Mouse (Mus musculus): ENCODE results near the gene Fignl2. TPM values are rescaled to one million over a fixed set of nuclear protein-coding genes. Genes with fewer than 3 reads are reported as not detected.

Fignl2 gene
- polyA plus RNA-seq, 2 experiments, result 0.15 to 3.7 TPM

- WGBS, result 37% methylated on average over 10 of the region's 10 CpGs
- ATAC-seq (ENCODE audit: low FRiP score, low read depth) (peak; percentile 72), DNase-seq (ENCODE audit: low spot score) (peak; percentile 77)
- H3K9me3 ChIP-seq (ENCODE audit: control insufficient read depth, low read length), result no peaks in the 10 kb centered on the region
- H3K4me3 ChIP-seq (replicated peaks; ENCODE audit: low read length), result no peak overlapping the region
- no peak overlapping the region for H3K4me2 ChIP-seq (replicated peaks; ENCODE audit: low read depth, low read length, severe bottlenecking)
- peaks cover 11% of the 10 kb centered on the region; the same call in 1 of the 2 replicates for H3K4me1 ChIP-seq (ENCODE audit: control insufficient read depth, insufficient read depth, low read length)
- no peak overlapping the region for H3K9ac ChIP-seq (ENCODE audit: low read depth, low read length, severe bottlenecking)
- no peak for TF ChIP-seq POLR2A (IDR thresholded peaks at IDR 0.05; ENCODE audit: borderline replicate concordance, extremely low read depth, insufficient read depth, insufficient read length)
- H3K36me3 ChIP-seq (ENCODE audit: control insufficient read depth, insufficient read depth, low read length), result 0 out of 2 replicates have a peak, but pooled peaks cover 11% of the 10 kb centered on the region
- peaks cover 39% of the 10 kb centered on the region for H3K27me3 ChIP-seq (ENCODE audit: control insufficient read depth, insufficient read depth, low read length)
- no peak overlapping the region for H3K27ac ChIP-seq (replicated peaks; ENCODE audit: low read depth, low read length)
Measured at GRCm38 (mm10) chr15:101056225-101056624, 22.1 kb downstream of the Fignl2 start.

- peaks cover 11% of the 10 kb centered on the region; the same call in 1 of the 2 replicates for H3K4me1 ChIP-seq (ENCODE audit: control insufficient read depth, insufficient read depth, low read length)
- no peak overlapping the region for H3K9ac ChIP-seq (ENCODE audit: low read depth, low read length, severe bottlenecking)
- no peaks in the 10 kb centered on the region for H3K9me3 ChIP-seq (ENCODE audit: control insufficient read depth, low read length)
- ATAC-seq (ENCODE audit: low FRiP score, low read depth), result no peak
- H3K4me3 ChIP-seq (replicated peaks; ENCODE audit: low read length), result 0 out of 2 replicates have a peak overlapping the region, but pooled peaks have one; percentile 41
- DNase-seq (ENCODE audit: low spot score), result no peak
- 84% methylated on average over 10 of the region's 10 CpGs for WGBS
- TF ChIP-seq POLR2A (IDR thresholded peaks at IDR 0.05; ENCODE audit: borderline replicate concordance, extremely low read depth, insufficient read depth, insufficient read length), result no peak
- no peak overlapping the region for H3K27ac ChIP-seq (replicated peaks; ENCODE audit: low read depth, low read length)
- 0 out of 2 replicates have a peak, but pooled peaks cover 12% of the 10 kb centered on the region for H3K36me3 ChIP-seq (ENCODE audit: control insufficient read depth, insufficient read depth, low read length)
- no peak overlapping the region for H3K4me2 ChIP-seq (replicated peaks; ENCODE audit: low read depth, low read length, severe bottlenecking)
- peaks cover 39% of the 10 kb centered on the region for H3K27me3 ChIP-seq (ENCODE audit: control insufficient read depth, insufficient read depth, low read length)
Measured at GRCm38 (mm10) chr15:101054541-101054940, 23.8 kb downstream of the Fignl2 start.

- TF ChIP-seq POLR2A (IDR thresholded peaks at IDR 0.05; ENCODE audit: borderline replicate concordance, extremely low read depth, insufficient read depth, insufficient read length), result no peak
- Histone ChIP-seq H3K36me3 (ENCODE audit: control insufficient read depth, insufficient read depth, low read length) (0 out of 2 replicates have a peak, but pooled peaks cover 14% of the 10 kb centered on the region), H3K4me2 (replicated peaks; ENCODE audit: low read depth, low read length, severe bottlenecking) (peak overlapping the region; percentile 61), H3K27ac (replicated peaks; ENCODE audit: low read depth, low read length) (no peak overlapping the region), H3K27me3 (ENCODE audit: control insufficient read depth, insufficient read depth, low read length) (peaks cover 39% of the 10 kb centered on the region), H3K9me3 (ENCODE audit: control insufficient read depth, low read length) (no peaks in the 10 kb centered on the region), H3K4me1 (ENCODE audit: control insufficient read depth, insufficient read depth, low read length) (peaks cover 11% of the 10 kb centered on the region; the same call in 1 of the 2 replicates), H3K9ac (ENCODE audit: low read depth, low read length, severe bottlenecking) (peak overlapping the region; percentile 45), H3K4me3 (replicated peaks; ENCODE audit: low read length) (peak overlapping the region; percentile 41)
- ATAC-seq (ENCODE audit: low FRiP score, low read depth) (no peak), DNase-seq (ENCODE audit: low spot score) (no peak)
- 10% methylated on average over 48 of the region's 65 CpGs for WGBS
Measured at GRCm38 (mm10) chr15:101053832-101054459, 24.4 kb downstream of the Fignl2 start.

GRCm38 (mm10) chr15:101052560-101053501, 25.5 kb downstream of the Fignl2 start:
- peak overlapping the region; percentile 61 for H3K4me2 ChIP-seq (replicated peaks; ENCODE audit: low read depth, low read length, severe bottlenecking)
- TF ChIP-seq POLR2A (IDR thresholded peaks at IDR 0.05; ENCODE audit: borderline replicate concordance, extremely low read depth, insufficient read depth, insufficient read length), result no peak
- no peak for ATAC-seq (ENCODE audit: low FRiP score, low read depth)
- no peaks in the 10 kb centered on the region for H3K9me3 ChIP-seq (ENCODE audit: control insufficient read depth, low read length)
- peaks cover 43% of the 10 kb centered on the region for H3K27me3 ChIP-seq (ENCODE audit: control insufficient read depth, insufficient read depth, low read length)
- peaks cover 11% of the 10 kb centered on the region; the same call in 1 of the 2 replicates for H3K4me1 ChIP-seq (ENCODE audit: control insufficient read depth, insufficient read depth, low read length)
- H3K36me3 ChIP-seq (ENCODE audit: control insufficient read depth, insufficient read depth, low read length), result 0 out of 2 replicates have a peak, but pooled peaks cover 14% of the 10 kb centered on the region
- no peak overlapping the region for H3K27ac ChIP-seq (replicated peaks; ENCODE audit: low read depth, low read length)
- DNase-seq (ENCODE audit: low spot score), result no peak
- H3K4me3 ChIP-seq (replicated peaks; ENCODE audit: low read length), result peak overlapping the region; percentile 41
- WGBS, result 14% methylated on average over 51 of the region's 120 CpGs
- H3K9ac ChIP-seq (ENCODE audit: low read depth, low read length, severe bottlenecking), result peak overlapping the region; percentile 45

GRCm38 (mm10) chr15:101051869-101052268, 26.5 kb downstream of the Fignl2 start:
- Histone ChIP-seq H3K4me1 (ENCODE audit: control insufficient read depth, insufficient read depth, low read length) (peaks cover 11% of the 10 kb centered on the region; the same call in 1 of the 2 replicates), H3K4me2 (replicated peaks; ENCODE audit: low read depth, low read length, severe bottlenecking) (no peak overlapping the region), H3K36me3 (ENCODE audit: control insufficient read depth, insufficient read depth, low read length) (0 out of 2 replicates have a peak, but pooled peaks cover 14% of the 10 kb centered on the region), H3K4me3 (replicated peaks; ENCODE audit: low read length) (no peak overlapping the region), H3K27me3 (ENCODE audit: control insufficient read depth, insufficient read depth, low read length) (peaks cover 53% of the 10 kb centered on the region), H3K9me3 (ENCODE audit: control insufficient read depth, low read length) (no peaks in the 10 kb centered on the region), H3K9ac (ENCODE audit: low read depth, low read length, severe bottlenecking) (no peak overlapping the region), H3K27ac (replicated peaks; ENCODE audit: low read depth, low read length) (no peak overlapping the region)
- 76% methylated on average over 10 of the region's 10 CpGs for WGBS
- ATAC-seq (ENCODE audit: low FRiP score, low read depth) (no peak), DNase-seq (ENCODE audit: low spot score) (no peak)
- TF ChIP-seq POLR2A (IDR thresholded peaks at IDR 0.05; ENCODE audit: borderline replicate concordance, extremely low read depth, insufficient read depth, insufficient read length), result no peak
